Mouse (Mus musculus): ENCODE results near the gene Mybbp1a. TPM values are rescaled to one million over a fixed set of nuclear protein-coding genes. Genes with fewer than 3 reads are reported as not detected.

Mybbp1a gene
- total and polyA plus RNA-seq, 3 experiments = 174 to 816 (median 245) TPM

DNA sequence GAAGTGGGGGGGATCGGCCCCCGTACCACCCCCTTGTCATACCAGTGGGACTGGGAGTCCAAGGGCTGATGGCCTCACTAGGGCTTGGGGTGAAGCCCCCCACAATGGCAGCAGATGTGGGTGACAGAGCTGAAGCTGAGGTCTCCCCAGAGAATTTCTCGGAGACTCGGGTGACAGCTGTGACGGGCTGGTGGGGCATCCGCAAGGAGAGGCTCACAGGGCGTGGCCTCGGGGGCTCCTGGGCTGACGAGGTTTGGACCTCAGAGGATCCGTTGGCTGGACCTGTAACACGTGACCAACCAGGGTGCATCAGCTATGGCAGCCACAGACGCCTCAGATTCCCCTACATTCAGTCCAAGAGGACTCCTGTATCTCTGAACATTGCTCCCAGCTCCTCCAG, 38.2 kb upstream of the Mybbp1a start:
- Histone ChIP-seq H3K4me1 (ENCODE audit: control insufficient read depth in 1 of 2, insufficient read depth in 2 of 2) (no peaks in the 10 kb centered on the region), H3K27me3 (replicated peaks) (peaks cover 93% of the 10 kb centered on the region), H3K4me3 (replicated peaks in 1 of 3; ENCODE audit: low read depth in 2 of 3, low read length in 2 of 3, poor library complexity in 1 of 3) (no peak overlapping the region), H3K4me2 (ENCODE audit: insufficient read depth, low read depth, poor library complexity, severe bottlenecking) (no peak overlapping the region), H3K9me3 (replicated peaks; ENCODE audit: low read length) (peaks cover 7% of the 10 kb centered on the region), H3K9ac (ENCODE audit: insufficient read depth, low read depth) (no peak overlapping the region), H3K27ac (ENCODE audit: insufficient read depth, low read depth) (no peak overlapping the region), H3K36me3 (replicated peaks in 1 of 2; ENCODE audit: control insufficient read depth in 1 of 2, insufficient read depth in 1 of 2, low read length in 1 of 2) (no peaks in the 10 kb centered on the region), H3K79me2 (replicated peaks; ENCODE audit: control insufficient read depth, extremely low read depth, insufficient read depth, poor library complexity, severe bottlenecking) (no peaks in the 10 kb centered on the region)
- TF ChIP-seq USF1 (IDR thresholded peaks at IDR 0.05; ENCODE audit: low read depth, low read length) = peak; percentile 34; the same call in 1 of the 2 replicates
- TF ChIP-seq TCF12 (IDR thresholded peaks at IDR 0.05; ENCODE audit: low read depth, low read length) = no peak
- TF ChIP-seq POLR2AphosphoS2 (IDR thresholded peaks at IDR 0.05; ENCODE audit: low read depth, low read length) = no peak
- TF ChIP-seq KAT2A (IDR thresholded peaks at IDR 0.05; ENCODE audit: insufficient replicate concordance, low read length) = no peak
- no peak for TF ChIP-seq GABPA (IDR thresholded peaks at IDR 0.05; ENCODE audit: insufficient replicate concordance, low read depth, low read length)
- in situ Hi-C loops (cut with MboI; ENCODE audit: low pct_ligation_motif_present, low pct_unique_long_range_greater_than_20kb, low sequenced_read_pairs) (no loop called here), dilution Hi-C loops (cut with MboI; ENCODE audit: extremely low pct_ligation_motif_present, extremely low pct_unique_long_range_greater_than_20kb, low sequenced_read_pairs) (no loop called here)
- no peak for DNase-seq (ENCODE audit: extremely low read depth)

DNA sequence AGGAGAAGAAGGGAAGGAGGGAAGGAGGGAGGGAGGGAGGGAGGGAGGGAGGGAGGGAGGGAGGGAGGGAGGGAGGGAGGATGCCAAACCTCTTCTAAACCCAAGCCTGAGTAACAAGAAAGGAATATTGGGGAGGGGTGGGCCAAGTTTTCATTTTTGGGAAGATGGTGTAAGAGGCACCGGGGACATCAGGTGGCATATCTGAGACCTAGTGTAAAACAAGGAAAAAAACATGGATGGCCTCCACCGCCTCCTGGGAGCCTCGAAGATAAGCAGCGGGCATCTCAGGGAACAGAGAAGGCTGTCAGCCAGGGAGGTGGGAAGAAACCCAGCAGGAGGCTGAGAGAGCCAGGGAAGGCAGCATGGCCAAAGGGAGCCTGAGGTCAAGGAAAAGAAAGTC, 35.6 kb upstream of the Mybbp1a start:
- Histone ChIP-seq H3K27me3 (replicated peaks) (peaks cover 94% of the 10 kb centered on the region), H3K4me3 (replicated peaks in 1 of 3; ENCODE audit: low read depth in 2 of 3, low read length in 2 of 3, poor library complexity in 1 of 3) (no peak overlapping the region), H3K4me2 (ENCODE audit: insufficient read depth, low read depth, poor library complexity, severe bottlenecking) (no peak overlapping the region), H3K9ac (ENCODE audit: insufficient read depth, low read depth) (no peak overlapping the region), H3K36me3 (replicated peaks in 1 of 2; ENCODE audit: control insufficient read depth in 1 of 2, insufficient read depth in 1 of 2, low read length in 1 of 2) (no peaks in the 10 kb centered on the region), H3K9me3 (replicated peaks; ENCODE audit: low read length) (no peaks in the 10 kb centered on the region), H3K4me1 (ENCODE audit: control insufficient read depth in 1 of 2, insufficient read depth in 2 of 2) (no peaks in the 10 kb centered on the region), H3K27ac (ENCODE audit: insufficient read depth, low read depth) (no peak overlapping the region), H3K79me2 (replicated peaks; ENCODE audit: control insufficient read depth, extremely low read depth, insufficient read depth, poor library complexity, severe bottlenecking) (no peaks in the 10 kb centered on the region)
- DNase-seq (ENCODE audit: extremely low read depth) = no peak
- no peak for TF ChIP-seq SMC3 (IDR thresholded peaks at IDR 0.05; ENCODE audit: low read depth, low read length)
- no peak for TF ChIP-seq BHLHE40 (IDR thresholded peaks at IDR 0.05; ENCODE audit: low read depth, low read length)
- no peak for TF ChIP-seq IRF4 (IDR thresholded peaks at IDR 0.05; ENCODE audit: low read depth, low read length)
- no peak for TF ChIP-seq ZMIZ1 (IDR thresholded peaks at IDR 0.05; ENCODE audit: low read depth, low read length)
- TF ChIP-seq MEF2A (IDR thresholded peaks at IDR 0.05; ENCODE audit: borderline replicate concordance, low read depth, low read length) = no peak
- no peak for TF ChIP-seq USF1 (IDR thresholded peaks at IDR 0.05; ENCODE audit: low read depth, low read length)
- TF ChIP-seq MAZ (IDR thresholded peaks at IDR 0.05; ENCODE audit: low read depth, low read length) = no peak
- no peak for TF ChIP-seq POLR2A (IDR thresholded peaks at IDR 0.05; ENCODE audit: low read depth, low read length)
- no peak for TF ChIP-seq EP300 (IDR thresholded peaks at IDR 0.05; ENCODE audit: low read length)
- TF ChIP-seq CHD1 (IDR thresholded peaks at IDR 0.05; ENCODE audit: low read depth, low read length) = no peak
- no peak for TF ChIP-seq NELFE (IDR thresholded peaks at IDR 0.05; ENCODE audit: low read depth, low read length)
- TF ChIP-seq TBP (conservative IDR thresholded peaks at IDR 0.05; ENCODE audit: low read depth, low read length) = no peak
- no peak for TF ChIP-seq POLR2AphosphoS2 (IDR thresholded peaks at IDR 0.05; ENCODE audit: low read depth, low read length)
- no peak for TF ChIP-seq USF2 (conservative IDR thresholded peaks at IDR 0.05; ENCODE audit: low read depth, low read length)
- dilution Hi-C loops (cut with MboI; ENCODE audit: extremely low pct_ligation_motif_present, extremely low pct_unique_long_range_greater_than_20kb, low sequenced_read_pairs) = no loop called here
- in situ Hi-C loops (cut with MboI; ENCODE audit: low pct_ligation_motif_present, low pct_unique_long_range_greater_than_20kb, low sequenced_read_pairs) = no loop called here

Measured in CH12.LX (cell line).